Mouse (Mus musculus) midbrain, embryonic 15.5 days (tissue): ENCODE results near the gene Spred2. TPM values are rescaled to one million over a fixed set of nuclear protein-coding genes. Genes with fewer than 3 reads are reported as not detected.

Experiments used
- ATAC-seq: fragments of 200-750 bp; cut with Nextera tagmentation; replicated peaks from 2 replicates; pipeline ENCODE4 v1.8.0; 2017; ENCODE audit warnings: moderate TSS enrichment
- H3K27ac ChIP-seq: fragments of 300-500 bp; sonication (generic); 2 replicates; pipeline ENCODE4 v1.5.1; 2015; ENCODE audit warnings: mild to moderate bottlenecking, inconsistent platforms
- H3K27me3 ChIP-seq: fragments of 300-500 bp; sonication (generic); replicated peaks from 2 replicates; pipeline ENCODE4 v1.6.1; 2015; ENCODE audit warnings: inconsistent platforms
- H3K36me3 ChIP-seq: fragments of 300-500 bp; sonication (generic); replicated peaks from 2 replicates; pipeline ENCODE4 v1.6.1; 2015; ENCODE audit warnings: inconsistent platforms
- H3K4me1 ChIP-seq: fragments of 300-500 bp; sonication (generic); 2 replicates; pipeline ENCODE4 v1.6.1; 2015; ENCODE audit warnings: inconsistent platforms
- H3K4me2 ChIP-seq: fragments of 300-500 bp; sonication (generic); 2 replicates; pipeline ENCODE4 v1.6.1; 2015; ENCODE audit warnings: inconsistent platforms, mild to moderate bottlenecking, moderate library complexity
- H3K4me3 ChIP-seq: fragments of 300-500 bp; sonication (generic); 2 replicates; pipeline ENCODE4 v1.5.1; 2015; ENCODE audit warnings: mild to moderate bottlenecking, inconsistent platforms
- H3K9ac ChIP-seq: fragments of 300-500 bp; sonication (generic); 2 replicates; pipeline ENCODE4 v1.6.1; 2015; ENCODE audit warnings: mild to moderate bottlenecking, inconsistent platforms
- H3K9me3 ChIP-seq: fragments of 300-500 bp; sonication (generic); 2 replicates; pipeline ENCODE4 v1.6.1; 2016; ENCODE audit warnings: inconsistent platforms
- WGBS: fragments of 180-500 bp; shearing (Covaris S2); methylation state at CpG from one replicate; pipeline ENCODE4 v1.1.7; 2015; ENCODE audit warnings: mixed read lengths; 5-methylcytosine and 5-hydroxymethylcytosine counted together
- polyA plus RNA-seq: library from polyadenylated mRNA; unstranded; fragments of >200 nt; fragmentation: Nextera tagmentation; extraction: Ambion mirVana; gene quantifications from 2 replicates; pipeline ENCODE4 v1.2.1, GENCODE M21; 2015

Gene Spred2
- polyA plus RNA-seq, 1 experiment from 2014 or later, result 6.2 TPM

DNA sequence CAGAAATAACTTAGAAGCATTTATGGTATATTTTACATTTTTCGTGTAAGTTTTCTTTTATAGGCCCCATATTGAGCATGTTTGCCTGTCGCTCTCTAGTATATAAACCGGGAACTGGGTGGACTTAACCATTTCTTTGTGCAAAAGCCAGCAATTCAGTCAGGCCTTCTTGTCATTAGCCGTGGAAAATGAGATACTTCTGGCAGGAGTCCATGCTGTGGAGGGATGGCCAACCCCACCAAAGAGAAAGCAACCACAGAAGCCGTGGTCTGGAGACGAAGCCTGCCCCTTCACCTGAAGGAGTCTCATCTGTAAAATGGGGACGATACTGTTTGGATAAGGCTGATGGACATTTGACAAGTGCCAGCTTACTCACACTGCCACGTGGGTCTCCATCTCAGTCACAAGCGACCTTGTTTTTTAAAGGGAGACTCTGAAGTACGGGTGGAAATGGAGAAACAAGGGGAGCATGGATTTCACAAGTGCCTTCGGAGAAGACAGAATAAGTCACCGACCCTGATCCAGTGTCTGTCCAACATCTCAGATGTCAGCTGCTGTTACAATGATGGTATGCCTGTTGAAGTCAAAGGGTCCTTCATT is 37.7 kb downstream of the Spred2 start:
- Histone ChIP-seq H3K27me3 (no peaks in the 10 kb centered on the region), H3K9me3 (no peaks in the 10 kb centered on the region), H3K27ac (no peak overlapping the region), H3K4me1 (peaks cover 9% of the 10 kb centered on the region), H3K36me3 (no peaks in the 10 kb centered on the region), H3K4me2 (no peak overlapping the region), H3K9ac (no peak overlapping the region), H3K4me3 (no peak overlapping the region)
- 87% methylated on average over 12 of the region's 12 CpGs for WGBS
- ATAC-seq, result no peak

GRCm38 (mm10) chr11:19962796-19963195 is 38.6 kb downstream of the Spred2 start:
- no peaks in the 10 kb centered on the region for H3K27me3 ChIP-seq
- ATAC-seq, result no peak; the same call in 1 of the 2 replicates
- WGBS, result 38% methylated on average over 5 of the region's 5 CpGs

GRCm38 (mm10) chr11:19963717-19964141 is 39.6 kb downstream of the Spred2 start:
- no peaks in the 10 kb centered on the region for H3K27me3 ChIP-seq
- H3K4me2 ChIP-seq, result no peak overlapping the region
- 71% methylated on average over 12 of the region's 12 CpGs for WGBS
- peaks cover 9% of the 10 kb centered on the region for H3K4me1 ChIP-seq
- no peaks in the 10 kb centered on the region for H3K9me3 ChIP-seq
- no peak overlapping the region for H3K9ac ChIP-seq
- no peaks in the 10 kb centered on the region for H3K36me3 ChIP-seq
- H3K27ac ChIP-seq, result peak overlapping the region; percentile 27; the same call in 1 of the 2 replicates
- no peak for ATAC-seq
- no peak overlapping the region for H3K4me3 ChIP-seq

More at GRCm38 (mm10) chr11:19962796-19963195, 38.6 kb downstream of the Spred2 start:
- Histone ChIP-seq H3K9ac (no peak overlapping the region), H3K27ac (no peak overlapping the region), H3K4me3 (no peak overlapping the region), H3K36me3 (no peaks in the 10 kb centered on the region), H3K4me1 (peaks cover 9% of the 10 kb centered on the region), H3K4me2 (no peak overlapping the region), H3K9me3 (no peaks in the 10 kb centered on the region)

- no peak for ATAC-seq
- H3K27ac ChIP-seq, result no peak overlapping the region
- WGBS, result 87% methylated on average over 5 of the region's 5 CpGs
These were observed 40.2 kb downstream of the Spred2 start for GRCm38 (mm10) chr11:19964333-19964732.

DNA sequence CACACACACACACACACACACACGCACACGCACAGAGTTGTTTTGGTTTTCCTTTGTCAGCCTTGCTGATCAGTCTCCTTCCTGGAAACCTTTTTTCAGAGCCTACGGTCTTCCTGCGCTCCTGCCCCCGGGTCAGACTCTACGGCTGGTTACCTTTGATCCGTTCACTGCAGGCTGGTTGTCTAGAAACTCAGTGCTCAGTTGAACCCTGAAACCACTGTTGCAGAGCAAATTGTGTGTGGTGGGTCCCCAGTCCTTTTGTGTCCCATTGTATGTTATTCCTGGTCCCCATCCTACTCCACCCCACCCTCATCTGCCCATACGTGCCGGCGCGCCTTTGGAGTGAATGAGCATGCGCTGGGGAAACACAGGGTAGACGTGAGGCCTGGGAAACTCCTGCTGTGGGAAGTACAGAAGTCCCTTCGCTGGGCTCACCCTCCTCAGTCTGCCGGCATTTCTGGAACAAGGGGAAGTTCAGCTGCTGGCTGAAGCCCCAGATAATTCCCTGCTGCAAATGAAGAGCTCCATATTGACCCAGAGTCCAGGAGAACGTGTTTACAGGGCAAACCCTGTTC is 40.9 kb downstream of the Spred2 start:
- peaks cover 9% of the 10 kb centered on the region for H3K4me1 ChIP-seq
- 0 out of 2 replicates have a peak overlapping the region, but pooled peaks have one; percentile 9 for H3K27ac ChIP-seq
- ATAC-seq, result 0 out of 2 replicates have a peak, but pooled peaks have one; percentile 15
- 55% methylated on average over 16 of the region's 16 CpGs for WGBS
- H3K4me2 ChIP-seq, result no peak overlapping the region
- no peak overlapping the region for H3K9ac ChIP-seq
- H3K9me3 ChIP-seq, result no peaks in the 10 kb centered on the region
- no peaks in the 10 kb centered on the region for H3K36me3 ChIP-seq
- no peak overlapping the region for H3K4me3 ChIP-seq
- no peaks in the 10 kb centered on the region for H3K27me3 ChIP-seq

More at GRCm38 (mm10) chr11:19964333-19964732, 40.2 kb downstream of the Spred2 start:
- Histone ChIP-seq H3K9ac (no peak overlapping the region), H3K36me3 (no peaks in the 10 kb centered on the region), H3K4me3 (no peak overlapping the region), H3K4me2 (no peak overlapping the region), H3K9me3 (no peaks in the 10 kb centered on the region), H3K27me3 (no peaks in the 10 kb centered on the region), H3K4me1 (peaks cover 9% of the 10 kb centered on the region)

DNA sequence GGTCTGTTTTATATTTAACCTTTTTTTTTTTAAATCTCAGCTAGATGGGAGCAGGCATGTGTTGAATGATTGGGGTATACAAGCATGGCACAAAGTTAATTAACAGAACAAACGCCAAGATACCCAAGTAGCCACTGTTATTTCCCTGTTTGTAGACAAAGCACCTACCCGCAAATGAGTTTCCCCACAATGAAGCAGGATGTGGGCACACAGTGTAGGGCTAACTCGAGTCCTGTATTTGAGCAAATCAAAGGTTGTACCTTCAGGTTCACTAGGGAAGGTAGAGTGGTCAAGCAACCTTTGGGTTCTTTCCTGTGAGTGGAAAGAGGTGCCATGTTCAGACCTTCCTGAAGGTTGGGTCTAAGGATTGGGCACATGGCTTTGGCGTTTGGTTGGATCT is 41.5 kb downstream of the Spred2 start:
- Histone ChIP-seq H3K36me3 (no peaks in the 10 kb centered on the region), H3K4me2 (no peak overlapping the region), H3K4me3 (no peak overlapping the region), H3K9me3 (no peaks in the 10 kb centered on the region), H3K4me1 (peaks cover 9% of the 10 kb centered on the region), H3K27ac (0 out of 2 replicates have a peak overlapping the region, but pooled peaks have one; percentile 9), H3K27me3 (no peaks in the 10 kb centered on the region), H3K9ac (no peak overlapping the region)
- WGBS, result 94% methylated on average over 4 of the region's 4 CpGs
- no peak for ATAC-seq

- peaks cover 9% of the 10 kb centered on the region for H3K4me1 ChIP-seq
- no peak overlapping the region for H3K4me2 ChIP-seq
- no peak for ATAC-seq
- H3K4me3 ChIP-seq, result no peak overlapping the region
- no peaks in the 10 kb centered on the region for H3K9me3 ChIP-seq
- H3K27ac ChIP-seq, result no peak overlapping the region
- H3K36me3 ChIP-seq, result no peaks in the 10 kb centered on the region
- no peaks in the 10 kb centered on the region for H3K27me3 ChIP-seq
- no peak overlapping the region for H3K9ac ChIP-seq
- 90% methylated on average over 2 of the region's 2 CpGs for WGBS
These were observed 42.1 kb downstream of the Spred2 start for GRCm38 (mm10) chr11:19966294-19966693.

DNA sequence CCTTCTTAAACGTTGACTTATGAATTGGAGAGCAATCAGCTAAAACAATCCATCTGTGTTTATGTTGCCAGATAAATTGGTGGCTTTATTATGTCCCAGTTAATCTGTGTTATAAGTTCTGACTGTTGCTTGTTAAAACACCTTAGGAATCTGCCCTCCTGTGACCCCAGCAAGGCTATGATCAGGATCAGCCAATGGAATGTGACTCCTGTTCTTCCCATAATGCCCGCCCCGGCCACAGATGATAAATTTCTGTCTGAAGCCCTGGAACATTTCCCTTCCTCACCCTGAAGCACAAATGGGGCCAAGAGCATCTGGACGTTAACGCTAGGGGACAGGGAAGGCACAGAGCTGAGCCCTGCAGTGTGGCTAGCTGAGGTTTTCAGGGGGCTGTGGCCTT is 45.4 kb downstream of the Spred2 start:
- Histone ChIP-seq H3K9me3 (no peaks in the 10 kb centered on the region), H3K9ac (no peak overlapping the region), H3K4me1 (peaks cover 17% of the 10 kb centered on the region), H3K4me2 (no peak overlapping the region), H3K36me3 (no peaks in the 10 kb centered on the region), H3K27ac (no peak overlapping the region), H3K27me3 (no peaks in the 10 kb centered on the region), H3K4me3 (no peak overlapping the region)
- ATAC-seq, result no peak
- 76% methylated on average over 5 of the region's 5 CpGs for WGBS

- ATAC-seq, result no peak; the same call in 1 of the 2 replicates
- H3K4me1 ChIP-seq, result peaks cover 10% of the 10 kb centered on the region; the same call in 1 of the 2 replicates
- H3K9ac ChIP-seq, result no peak overlapping the region
- H3K4me2 ChIP-seq, result no peak overlapping the region
- H3K27me3 ChIP-seq, result no peaks in the 10 kb centered on the region
- 91% methylated on average over 4 of the region's 4 CpGs for WGBS
- H3K36me3 ChIP-seq, result no peaks in the 10 kb centered on the region
- no peak overlapping the region for H3K27ac ChIP-seq
- H3K9me3 ChIP-seq, result no peaks in the 10 kb centered on the region
- no peak overlapping the region for H3K4me3 ChIP-seq
These were observed 48.0 kb downstream of the Spred2 start for GRCm38 (mm10) chr11:19971954-19972750.

DNA sequence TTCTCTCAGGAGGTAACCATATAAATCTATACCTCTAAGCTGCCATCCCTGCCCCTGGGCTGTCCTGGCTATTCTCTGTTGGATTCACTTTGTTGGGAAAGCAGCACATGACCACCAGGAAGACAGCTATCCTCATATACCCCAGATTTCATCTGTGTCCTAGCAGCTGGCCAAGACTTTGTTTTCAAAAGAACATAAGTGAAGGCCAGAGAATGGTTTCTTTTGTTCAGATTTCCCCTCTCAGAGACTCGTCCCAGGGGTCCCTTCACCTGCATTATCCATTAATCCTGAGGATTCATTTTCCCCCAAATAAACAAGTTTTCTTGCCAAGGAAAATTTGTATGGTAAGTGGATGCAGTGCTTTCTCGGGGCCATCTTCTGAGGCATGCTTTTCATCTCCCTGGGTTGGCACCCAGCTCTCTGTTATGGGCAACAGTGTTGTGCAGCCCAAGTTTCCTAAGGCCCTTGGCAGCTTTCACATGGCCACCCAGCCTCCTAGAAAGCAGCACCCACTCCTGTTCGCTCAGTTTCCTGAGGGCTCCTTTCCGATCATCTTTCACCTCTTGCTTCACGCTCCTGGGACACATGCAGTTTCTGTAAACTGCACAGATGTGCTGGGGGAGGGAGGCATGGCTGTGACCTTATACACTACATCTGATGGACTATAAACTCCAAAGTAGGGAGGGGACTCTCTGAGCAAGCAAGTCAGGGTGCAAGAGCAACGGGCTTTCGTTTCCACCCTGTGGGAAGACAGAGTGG is 49.0 kb downstream of the Spred2 start:
- Histone ChIP-seq H3K4me2 (no peak overlapping the region), H3K9me3 (no peaks in the 10 kb centered on the region), H3K36me3 (no peaks in the 10 kb centered on the region), H3K4me3 (no peak overlapping the region), H3K27me3 (no peaks in the 10 kb centered on the region), H3K4me1 (peaks cover 10% of the 10 kb centered on the region; the same call in 1 of the 2 replicates), H3K9ac (no peak overlapping the region), H3K27ac (no peak overlapping the region)
- no peak for ATAC-seq
- 72% methylated on average over 7 of the region's 7 CpGs for WGBS

DNA sequence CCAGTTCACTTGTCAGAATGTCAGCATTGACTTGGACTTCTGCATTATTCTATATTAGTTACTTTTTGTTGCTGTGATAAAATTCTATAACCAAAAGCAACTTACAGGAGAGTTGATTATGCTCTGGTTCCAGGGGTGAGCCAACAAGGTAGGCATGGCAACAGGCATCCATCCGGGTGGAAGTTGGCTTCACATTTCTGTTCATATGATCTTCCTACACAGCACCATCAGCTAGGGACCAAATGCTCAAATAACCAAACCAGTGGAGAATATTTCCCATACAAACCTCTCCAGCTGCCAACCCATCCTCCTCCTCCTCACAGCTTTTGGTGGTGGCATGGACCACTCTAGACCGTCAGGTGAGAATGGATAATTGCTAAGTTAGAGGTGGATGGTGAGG is 51.9 kb downstream of the Spred2 start:
- Histone ChIP-seq H3K36me3 (no peaks in the 10 kb centered on the region), H3K4me1 (peaks cover 10% of the 10 kb centered on the region; the same call in 1 of the 2 replicates), H3K4me2 (no peak overlapping the region), H3K9me3 (no peaks in the 10 kb centered on the region), H3K27me3 (no peaks in the 10 kb centered on the region), H3K27ac (no peak overlapping the region), H3K9ac (no peak overlapping the region), H3K4me3 (no peak overlapping the region)
- WGBS, result 88% methylated on average over 2 of the region's 2 CpGs
- no peak for ATAC-seq

- Histone ChIP-seq H3K27ac (no peak overlapping the region), H3K4me1 (peaks cover 3% of the 10 kb centered on the region), H3K9ac (no peak overlapping the region), H3K4me2 (no peak overlapping the region), H3K36me3 (no peaks in the 10 kb centered on the region), H3K27me3 (no peaks in the 10 kb centered on the region), H3K9me3 (no peaks in the 10 kb centered on the region), H3K4me3 (no peak overlapping the region)
- WGBS, result 82% methylated on average over 2 of the region's 2 CpGs
- no peak for ATAC-seq
These were observed 53.5 kb downstream of the Spred2 start for GRCm38 (mm10) chr11:19977687-19978086.
